In genomic region chr14:51094096-51094875, GRCm38 (mm10) we compare ENCODE assay signal across 16 mouse cellular contexts. TPM values are rescaled to one million over a fixed set of nuclear protein-coding genes. Genes with fewer than 3 reads are reported as not detected.
DNase-seq lines count a peak whose midpoint lies in the region; ATAC-seq and TF ChIP-seq lines count a peak whose summit lies in the region.
"Had no signal": no experiment of that assay in that cellular context is flagged by ENCODE, and none has a peak within 500 bp of the region (broad histone marks: within the 10 kb centered on the region; RNA-seq: fewer than 3 reads in every experiment).

No protein-coding gene starts in this region.

- H3K27me3 ChIP-seq in heart, adult 2 months (ENCODE audit: control insufficient read depth, insufficient read depth, low read length) = no peaks in the 10 kb centered on the region
- H3K27me3 ChIP-seq in heart, embryonic 12.5 days (replicated peaks) = no peaks in the 10 kb centered on the region
- no peaks in the 10 kb centered on the region for H3K27me3 ChIP-seq in liver, embryonic 13.5 days
- no peaks in the 10 kb centered on the region for H3K27me3 ChIP-seq in liver, postnatal 0 days (ENCODE audit: insufficient read depth, low read length)
- H3K27me3 ChIP-seq: forebrain, embryonic 12.5 days; heart, embryonic 15.5 days had no signal

- H3K4me3 ChIP-seq in heart, adult 2 months = no peak overlapping the region
- no peak overlapping the region for H3K4me3 ChIP-seq in heart, embryonic 12.5 days
- no peak overlapping the region for H3K4me3 ChIP-seq in liver, embryonic 13.5 days (replicated peaks)
- H3K4me3 ChIP-seq in bone marrow, adult 2 months (replicated peaks; ENCODE audit: control insufficient read depth, low read depth, low read length) = no peak overlapping the region
- H3K4me3 ChIP-seq in liver, postnatal 0 days (ENCODE audit: low read depth, low read length) = no peak overlapping the region
- H3K4me3 ChIP-seq: forebrain, embryonic 12.5 days; heart, embryonic 15.5 days; midbrain, embryonic 12.5 days had no signal

- TF ChIP-seq POLR2A in heart, adult 2 months (IDR thresholded peaks at IDR 0.05; ENCODE audit: insufficient read depth, low read depth, low read length) = no peak
- no peak for TF ChIP-seq POLR2A in bone marrow, adult 2 months (IDR thresholded peaks at IDR 0.05; ENCODE audit: borderline replicate concordance, control insufficient read depth, low read depth, low read length)

- DNase-seq in heart, adult 2 months = peak; percentile 42 to 46
- no peak for DNase-seq in liver, embryonic 13.5 days
- DNase-seq in liver = no peak
- DNase-seq in liver, postnatal 0 days = peak; percentile 42
- no peak for DNase-seq in frontal cortex, postnatal 25 days (ENCODE audit: low spot score in 2 of 2)
- DNase-seq: cerebellum, adult 11 months; embryo, embryonic 11 days had no signal

- no peak overlapping the region for H3K4me2 ChIP-seq in heart, embryonic 12.5 days
- H3K4me2 ChIP-seq in liver, embryonic 13.5 days = no peak overlapping the region
- no peak overlapping the region for H3K4me2 ChIP-seq in liver, postnatal 0 days (ENCODE audit: low read depth, low read length)
- H3K4me2 ChIP-seq: forebrain, embryonic 12.5 days; midbrain, embryonic 12.5 days had no signal

- H3K79me2 ChIP-seq in heart, adult 2 months (replicated peaks; ENCODE audit: control insufficient read depth, insufficient read depth, low read length) = no peaks in the 10 kb centered on the region

- peak overlapping the region; percentile 42 for H3K27ac ChIP-seq in heart, adult 2 months
- no peak overlapping the region for H3K27ac ChIP-seq in heart, embryonic 12.5 days (ENCODE audit: poor library complexity, severe bottlenecking)
- H3K27ac ChIP-seq in liver, embryonic 13.5 days = peak overlapping the region; percentile 7; the same call in 1 of the 2 replicates
- peak overlapping the region; percentile 42; the same call in 1 of the 2 replicates for H3K27ac ChIP-seq in bone marrow, adult 2 months (ENCODE audit: control insufficient read depth, insufficient read depth, low read depth, low read length, poor library complexity)
- H3K27ac ChIP-seq in liver, postnatal 0 days (ENCODE audit: low read depth) = peak overlapping the region; percentile 37
- H3K27ac ChIP-seq: forebrain, embryonic 12.5 days; heart, embryonic 15.5 days; liver, embryonic 14.5 days; midbrain, embryonic 12.5 days had no signal

- no peaks in the 10 kb centered on the region; the same call in 1 of the 2 replicates for H3K36me3 ChIP-seq in heart, adult 2 months (ENCODE audit: control insufficient read depth, insufficient read depth, low read length)
- H3K36me3 ChIP-seq in heart, embryonic 12.5 days = no peaks in the 10 kb centered on the region
- no peaks in the 10 kb centered on the region for H3K36me3 ChIP-seq in liver, embryonic 13.5 days
- no peaks in the 10 kb centered on the region for H3K36me3 ChIP-seq in liver, postnatal 0 days (replicated peaks; ENCODE audit: insufficient read depth, low read length)
- H3K36me3 ChIP-seq: forebrain, embryonic 12.5 days; heart, embryonic 15.5 days; midbrain, embryonic 12.5 days had no signal

- no peak for ATAC-seq in heart, embryonic 12.5 days (ENCODE audit: insufficient number of reproducible peaks, low FRiP score)
- ATAC-seq in liver, embryonic 13.5 days (ENCODE audit: low read depth) = no peak
- no peak for ATAC-seq in liver, postnatal 0 days
- ATAC-seq: intestine, embryonic 16.5 days had no signal

- no peak overlapping the region for H3K9ac ChIP-seq in heart, adult 2 months (ENCODE audit: low read depth, low read length)
- no peak overlapping the region for H3K9ac ChIP-seq in heart, embryonic 12.5 days
- H3K9ac ChIP-seq in liver, embryonic 13.5 days = no peak overlapping the region
- H3K9ac ChIP-seq in liver, postnatal 0 days (replicated peaks) = no peak overlapping the region
- H3K9ac ChIP-seq: forebrain, embryonic 12.5 days; heart, embryonic 15.5 days; liver, embryonic 14.5 days; midbrain, embryonic 12.5 days had no signal

- intact Hi-C loops in heart, adult 2 months (cut with DNase I) = no loop called here

- TF ChIP-seq EP300 in heart, adult 2 months (IDR thresholded peaks at IDR 0.05; ENCODE audit: insufficient read depth, low read depth, low read length) = no peak
- TF ChIP-seq EP300 in liver, postnatal 0 days (IDR thresholded peaks at IDR 0.05; ENCODE audit: low read depth) = no peak

- peaks cover 3% of the 10 kb centered on the region; the same call in 1 of the 2 replicates for H3K4me1 ChIP-seq in heart, adult 2 months (ENCODE audit: control insufficient read depth, insufficient read depth, low read length)
- peaks cover 4% of the 10 kb centered on the region; the same call in 1 of the 2 replicates for H3K4me1 ChIP-seq in heart, embryonic 12.5 days (replicated peaks)
- H3K4me1 ChIP-seq in liver, embryonic 13.5 days (replicated peaks) = peaks cover 53% of the 10 kb centered on the region
- H3K4me1 ChIP-seq in bone marrow, adult 2 months (ENCODE audit: control insufficient read depth, insufficient read depth, low read length) = peaks cover 3% of the 10 kb centered on the region; the same call in 1 of the 2 replicates
- H3K4me1 ChIP-seq in liver, postnatal 0 days (ENCODE audit: insufficient read depth) = peaks cover 37% of the 10 kb centered on the region
- H3K4me1 ChIP-seq: midbrain, embryonic 12.5 days had no signal

- H3K9me3 ChIP-seq in heart, embryonic 12.5 days (replicated peaks) = no peaks in the 10 kb centered on the region
- no peaks in the 10 kb centered on the region for H3K9me3 ChIP-seq in liver, embryonic 13.5 days (replicated peaks)
- no peaks in the 10 kb centered on the region for H3K9me3 ChIP-seq in liver, postnatal 0 days (ENCODE audit: low read length)
- H3K9me3 ChIP-seq: forebrain, embryonic 12.5 days; heart, embryonic 15.5 days; midbrain, embryonic 12.5 days had no signal

- TF ChIP-seq CTCF in heart, adult 2 months (IDR thresholded peaks at IDR 0.05) = no peak
- no peak for TF ChIP-seq CTCF in bone marrow, adult 2 months (IDR thresholded peaks at IDR 0.05; ENCODE audit: control insufficient read depth, insufficient read depth, low read length)
- TF ChIP-seq CTCF in liver, postnatal 0 days (IDR thresholded peaks at IDR 0.05; ENCODE audit: low read depth) = no peak

- 64% methylated on average over 5 of the region's 5 CpGs for WGBS in heart, adult 2 months
- WGBS in heart, embryonic 12.5 days = 76% methylated on average over 5 of the region's 5 CpGs
- WGBS in liver, embryonic 13.5 days (ENCODE audit: insufficient replicate concordance) = 57% methylated on average over 5 of the region's 5 CpGs
- 19% methylated on average over 5 of the region's 5 CpGs for WGBS in bone marrow, adult 2 months
- WGBS in liver, postnatal 0 days (ENCODE audit: insufficient replicate concordance) = 59% methylated on average over 5 of the region's 5 CpGs

RNA-seq across cellular contexts. Expression of gene Ang, which starts 3.3 kb away (rescaled TPM):
- 10 to 100 TPM in 1 of 2 experiments, 1 to 10 TPM in 1; 5.6 to 10.2 TPM for total RNA-seq in heart, adult 2 months (2021)
- 10.8 and 12.1 TPM in 2 replicates for polyA plus RNA-seq in heart, adult 2 months (2012; rRNA removed)
- 2.0 and 3.2 TPM in 2 replicates for polyA plus RNA-seq in heart, embryonic 12.5 days (2016; fragmentation: Nextera tagmentation; extraction: Ambion mirVana)
- 3.7 and 4.6 TPM in 2 replicates for polyA plus RNA-seq in liver, embryonic 13.5 days (2015; fragmentation: Nextera tagmentation; extraction: Ambion mirVana)
- 4.4 and 7.2 TPM in 2 replicates for polyA plus RNA-seq in bone marrow, adult 2 months (2011; ENCODE audit: insufficient read depth, insufficient read length, low replicate concordance, missing spikeins)
- polyA plus RNA-seq in liver, postnatal 0 days (2015; fragmentation: Nextera tagmentation; extraction: Ambion mirVana) = 85.3 and 131 TPM in 2 replicates

RNA-seq across cellular contexts. Expression of gene Rnase4, which starts 3.4 kb away (rescaled TPM):
- total RNA-seq in heart, adult 2 months (2021) = 10 to 100 TPM; 47.9 to 59.6 TPM
- 90.9 and 123 TPM in 2 replicates for polyA plus RNA-seq in heart, adult 2 months (2012; rRNA removed)
- polyA plus RNA-seq in heart, embryonic 12.5 days (2016; fragmentation: Nextera tagmentation; extraction: Ambion mirVana) = 13.7 and 15.0 TPM in 2 replicates
- polyA plus RNA-seq in liver, embryonic 13.5 days (2015; fragmentation: Nextera tagmentation; extraction: Ambion mirVana) = 14.1 and 15.7 TPM in 2 replicates
- polyA plus RNA-seq in bone marrow, adult 2 months (2011; ENCODE audit: insufficient read depth, insufficient read length, low replicate concordance, missing spikeins) = 3.1 and 8.7 TPM in 2 replicates
- 221 and 337 TPM in 2 replicates for polyA plus RNA-seq in liver, postnatal 0 days (2015; fragmentation: Nextera tagmentation; extraction: Ambion mirVana)

RNA-seq across cellular contexts. Expression of gene Eddm3b, which starts 19.9 kb away (rescaled TPM):
- not detected for total RNA-seq in heart, adult 2 months (2021)
- polyA plus RNA-seq in heart, adult 2 months (2012; rRNA removed) = not detected in 2 replicates
- polyA plus RNA-seq in heart, embryonic 12.5 days (2016; fragmentation: Nextera tagmentation; extraction: Ambion mirVana) = not detected in 2 replicates
- polyA plus RNA-seq in liver, embryonic 13.5 days (2015; fragmentation: Nextera tagmentation; extraction: Ambion mirVana) = not detected in 2 replicates
- not detected in 2 replicates for polyA plus RNA-seq in bone marrow, adult 2 months (2011; ENCODE audit: insufficient read depth, insufficient read length, low replicate concordance, missing spikeins)
- polyA plus RNA-seq in liver, postnatal 0 days (2015; fragmentation: Nextera tagmentation; extraction: Ambion mirVana) = 0.07 TPM in 2 replicates
- total RNA-seq: layer of hippocampus, adult 8-10 months had no signal
- polyA plus RNA-seq: forebrain, embryonic 12.5 days; heart, embryonic 15.5 days; intestine, embryonic 16.5 days; liver, embryonic 14.5 days; midbrain, embryonic 12.5 days; neural tube, embryonic 11.5 days had no signal

RNA-seq across cellular contexts. Expression of gene Olfr750, which starts 20.1 kb away (rescaled TPM):
- not detected for total RNA-seq in heart, adult 2 months (2021)
- not detected in 2 replicates for polyA plus RNA-seq in heart, adult 2 months (2012; rRNA removed)
- not detected in 2 replicates for polyA plus RNA-seq in heart, embryonic 12.5 days (2016; fragmentation: Nextera tagmentation; extraction: Ambion mirVana)
- not detected in 2 replicates for polyA plus RNA-seq in liver, embryonic 13.5 days (2015; fragmentation: Nextera tagmentation; extraction: Ambion mirVana)
- polyA plus RNA-seq in bone marrow, adult 2 months (2011; ENCODE audit: insufficient read depth, insufficient read length, low replicate concordance, missing spikeins) = not detected in 2 replicates
- polyA plus RNA-seq in liver, postnatal 0 days (2015; fragmentation: Nextera tagmentation; extraction: Ambion mirVana) = not detected in 2 replicates
- total RNA-seq: layer of hippocampus, adult 8-10 months had no signal
- polyA plus RNA-seq: forebrain, embryonic 12.5 days; heart, embryonic 15.5 days; intestine, embryonic 16.5 days; liver, embryonic 14.5 days; neural tube, embryonic 11.5 days had no signal

RNA-seq across cellular contexts. Expression of gene Rnase6, which starts 29.4 kb away (rescaled TPM):
- under 1 TPM; 0.25 to 0.78 TPM for total RNA-seq in heart, adult 2 months (2021)
- polyA plus RNA-seq in heart, adult 2 months (2012; rRNA removed) = 1.9 and 3.5 TPM in 2 replicates
- 0.29 TPM in 1 of 2 replicates, not detected in the other for polyA plus RNA-seq in heart, embryonic 12.5 days (2016; fragmentation: Nextera tagmentation; extraction: Ambion mirVana)
- 2.6 and 2.7 TPM in 2 replicates for polyA plus RNA-seq in liver, embryonic 13.5 days (2015; fragmentation: Nextera tagmentation; extraction: Ambion mirVana)
- 11.6 and 19.4 TPM in 2 replicates for polyA plus RNA-seq in bone marrow, adult 2 months (2011; ENCODE audit: insufficient read depth, insufficient read length, low replicate concordance, missing spikeins)
- 6.3 and 7.5 TPM in 2 replicates for polyA plus RNA-seq in liver, postnatal 0 days (2015; fragmentation: Nextera tagmentation; extraction: Ambion mirVana)

Comparison
In these comparisons a context has a peak if more than half of its experiments do, and no peak if none do; other contexts are left out.
1. DNase-seq: peak in heart, adult 2 months (2 of 2) and liver, postnatal 0 days (single experiment); none in liver, embryonic 13.5 days (single experiment), liver (single experiment) and frontal cortex, postnatal 25 days (0 of 2).